Mouse (Mus musculus) induced T-regulatory cell, adult 2 months (primary cell): ENCODE measurements around the gene Gnas.

ENCODE experiments used
- DNase-seq: peaks from one replicate; pipeline ENCODE4 v3.0.0-alpha.2; 2012; ENCODE audit warnings: low read depth

Gnas gene

GRCm38 (mm10) chr2:174366571-174366970, 82.5 kb downstream of the Gnas start:
- peak; percentile 3 for DNase-seq

GRCm38 (mm10) chr2:174381021-174381420, 96.9 kb downstream of the Gnas start:
- no peak for DNase-seq

GRCm38 (mm10) chr2:174391936-174392335, 107.8 kb downstream of the Gnas start:
- no peak for DNase-seq

DNA sequence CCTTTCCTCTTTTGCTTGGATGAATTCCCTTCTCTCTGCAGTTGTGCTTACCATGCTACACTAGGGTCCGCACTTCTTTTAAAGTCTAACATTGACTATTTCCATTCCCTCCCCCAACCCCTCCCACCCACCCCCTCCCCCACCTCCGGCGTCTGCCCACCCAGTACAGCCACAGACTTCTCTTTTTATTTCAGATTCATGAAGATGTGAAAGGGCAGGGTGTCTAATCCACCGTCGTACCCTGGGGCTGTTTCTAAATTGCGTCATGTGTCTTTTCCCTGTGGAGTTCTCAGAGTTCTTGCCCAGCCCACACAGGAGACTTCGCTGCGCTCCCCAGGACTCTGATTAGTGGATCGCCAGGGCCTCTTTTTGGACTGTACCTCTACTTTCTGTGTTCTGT, 108.4 kb downstream of the Gnas start:
- DNase-seq: no peak

DNA sequence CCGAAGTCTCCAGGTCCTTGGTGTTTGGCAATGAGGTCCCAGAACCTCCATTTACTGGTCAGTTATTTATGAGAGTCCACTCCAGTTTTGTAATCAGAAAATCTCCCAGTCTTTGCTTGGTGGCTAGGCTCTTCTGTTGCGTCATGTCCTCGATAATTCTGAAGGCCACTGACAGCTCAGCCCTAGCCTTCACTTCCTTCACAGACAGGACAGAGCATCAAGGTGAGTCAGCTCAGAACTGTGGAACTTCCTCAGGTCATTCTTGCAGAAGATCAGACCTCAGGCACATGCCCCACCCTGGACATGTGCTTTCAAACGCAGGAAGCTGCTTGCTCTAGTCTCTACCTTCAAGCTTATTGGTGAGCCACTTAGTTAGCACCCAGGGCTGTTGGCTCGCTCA, 109.3 kb downstream of the Gnas start:
- DNase-seq: no peak
